Mouse (Mus musculus) stomach, postnatal 0 days (tissue): ENCODE data around the gene Fosl2. TPM values are rescaled to one million over a fixed set of nuclear protein-coding genes. Genes with fewer than 3 reads are reported as not detected.

ENCODE experiments used
- ATAC-seq: fragments of 200-750 bp; cut with Nextera tagmentation; 2 replicates; pipeline ENCODE4 v1.8.0; 2017; ENCODE audit not compliant: low FRiP score, low TSS enrichment
- DNase-seq: peaks from one replicate; pipeline ENCODE4 v3.0.0-alpha.2; 2016; ENCODE audit warnings: low spot score
- H3K27ac ChIP-seq: fragments of 300-500 bp; sonication (generic); replicated peaks from 2 replicates; pipeline ENCODE4 v1.5.1; 2014; ENCODE audit warnings: mild to moderate bottlenecking, control low read depth
- H3K27me3 ChIP-seq: fragments of 300-500 bp; sonication (generic); 2 replicates; pipeline ENCODE4 v1.6.1; 2014; ENCODE audit warnings: low read length; ENCODE audit not compliant: control insufficient read depth, insufficient read depth
- H3K36me3 ChIP-seq: fragments of 300-500 bp; sonication (generic); 2 replicates; pipeline ENCODE4 v1.6.1; 2014; ENCODE audit warnings: low read length, mixed read lengths; ENCODE audit not compliant: control insufficient read depth, insufficient read depth
- H3K4me1 ChIP-seq: fragments of 300-500 bp; sonication (generic); replicated peaks from 2 replicates; pipeline ENCODE4 v1.6.1; 2014; ENCODE audit warnings: antibody characterized with exemption; ENCODE audit not compliant: control insufficient read depth, insufficient read depth
- H3K4me2 ChIP-seq: fragments of 300-500 bp; sonication (generic); replicated peaks from 2 replicates; pipeline ENCODE4 v1.6.1; 2014; ENCODE audit warnings: low read depth, mild to moderate bottlenecking, control low read depth, moderate library complexity
- H3K4me3 ChIP-seq: fragments of 300-500 bp; sonication (generic); 2 replicates; pipeline ENCODE4 v1.5.1; 2014; ENCODE audit warnings: low read depth, low read length, control low read depth
- H3K9ac ChIP-seq: fragments of 300-500 bp; sonication (generic); 2 replicates; pipeline ENCODE4 v1.6.1; 2014; ENCODE audit warnings: mild to moderate bottlenecking, low read length, control low read depth, mixed read lengths
- H3K9me3 ChIP-seq: fragments of 300-500 bp; sonication (generic); 2 replicates; pipeline ENCODE4 v1.6.1; 2016; ENCODE audit warnings: low read length; ENCODE audit not compliant: control insufficient read depth
- CTCF ChIP-seq: IDR thresholded peaks from 2 replicates; pipeline ENCODE4 v1.5.1; 2016; ENCODE audit warnings: antibody characterized with exemption, low read depth, mild to moderate bottlenecking, moderate library complexity
- EP300 ChIP-seq: optimal IDR thresholded peaks from 2 replicates; pipeline ENCODE3; 2016; ENCODE audit warnings: antibody characterized with exemption
- WGBS: fragments of 180-500 bp; shearing (Covaris S2); extraction: QIAGEN DNeasy Blood & Tissue Kit; methylation state at CpG from one replicate; pipeline ENCODE4 v1.1.7; 2014; 5-methylcytosine and 5-hydroxymethylcytosine counted together
- polyA plus RNA-seq: library from polyadenylated mRNA; unstranded; fragments of >200 nt; fragmentation: Nextera tagmentation; extraction: Ambion mirVana; gene quantifications from 2 replicates; pipeline ENCODE4 v1.2.1, GENCODE M21; 2015

Gene Fosl2
- polyA plus RNA-seq, 1 experiment from 2014 or later, result 10.5 TPM

DNA sequence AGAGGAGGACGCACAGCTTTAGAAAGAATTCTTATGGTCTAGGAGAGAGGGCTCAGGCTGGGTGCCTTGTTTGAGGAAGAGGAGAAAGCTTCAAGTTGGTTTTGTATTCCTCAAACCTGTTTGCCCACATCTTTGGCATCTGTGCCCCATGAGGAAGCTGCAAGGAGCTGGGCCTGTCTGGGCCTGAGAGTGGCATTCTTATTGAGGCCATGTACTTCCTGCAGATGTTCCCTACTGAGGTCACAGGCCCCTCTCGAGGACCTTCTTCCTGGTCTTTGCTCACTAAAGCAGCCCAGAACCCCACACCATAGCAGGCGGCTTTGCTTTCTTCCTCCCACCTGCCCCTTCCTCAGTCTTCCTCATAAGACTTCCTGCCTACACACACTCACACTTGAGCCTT, 63.5 kb downstream of the Fosl2 start:
- TF ChIP-seq CTCF (no peak), EP300 (no peak)
- no peaks in the 10 kb centered on the region for H3K4me1 ChIP-seq
- DNase-seq (no peak), ATAC-seq (no peak)
- H3K4me2 ChIP-seq, result no peak overlapping the region
- no peaks in the 10 kb centered on the region for H3K9me3 ChIP-seq
- WGBS, result 45% methylated on average over 3 of the region's 3 CpGs
- no peaks in the 10 kb centered on the region for H3K27me3 ChIP-seq
- no peak overlapping the region for H3K9ac ChIP-seq
- H3K4me3 ChIP-seq, result no peak overlapping the region
- H3K36me3 ChIP-seq, result no peaks in the 10 kb centered on the region
- peak overlapping the region; percentile 82 for H3K27ac ChIP-seq

DNA sequence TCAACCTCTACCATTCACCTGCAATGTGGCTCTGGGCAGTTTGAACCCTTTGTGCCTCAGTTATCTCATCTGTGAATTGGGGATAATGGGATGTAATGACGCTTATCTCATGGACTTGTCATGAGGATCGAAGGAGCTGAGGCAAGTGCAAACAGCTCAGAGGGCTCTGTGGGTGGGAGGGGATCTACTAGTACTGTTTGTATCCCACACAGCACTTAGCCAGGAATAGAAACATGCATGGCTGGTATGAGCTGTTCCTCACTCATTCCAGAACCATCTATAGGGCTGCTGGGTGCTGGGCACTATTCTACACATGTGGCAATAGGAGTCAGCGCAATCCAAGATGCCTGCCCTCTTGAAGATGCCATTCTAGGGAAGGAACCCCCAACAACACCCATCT, 64.0 kb downstream of the Fosl2 start:
- no peak overlapping the region for H3K9ac ChIP-seq
- H3K36me3 ChIP-seq, result no peaks in the 10 kb centered on the region
- TF ChIP-seq CTCF, result no peak
- TF ChIP-seq EP300, result no peak
- no peaks in the 10 kb centered on the region for H3K4me1 ChIP-seq
- H3K4me3 ChIP-seq, result no peak overlapping the region
- 77% methylated on average over 3 of the region's 3 CpGs for WGBS
- no peaks in the 10 kb centered on the region for H3K9me3 ChIP-seq
- ATAC-seq (no peak), DNase-seq (no peak)
- no peaks in the 10 kb centered on the region for H3K27me3 ChIP-seq
- H3K27ac ChIP-seq, result peak overlapping the region; percentile 71
- H3K4me2 ChIP-seq, result no peak overlapping the region

DNA sequence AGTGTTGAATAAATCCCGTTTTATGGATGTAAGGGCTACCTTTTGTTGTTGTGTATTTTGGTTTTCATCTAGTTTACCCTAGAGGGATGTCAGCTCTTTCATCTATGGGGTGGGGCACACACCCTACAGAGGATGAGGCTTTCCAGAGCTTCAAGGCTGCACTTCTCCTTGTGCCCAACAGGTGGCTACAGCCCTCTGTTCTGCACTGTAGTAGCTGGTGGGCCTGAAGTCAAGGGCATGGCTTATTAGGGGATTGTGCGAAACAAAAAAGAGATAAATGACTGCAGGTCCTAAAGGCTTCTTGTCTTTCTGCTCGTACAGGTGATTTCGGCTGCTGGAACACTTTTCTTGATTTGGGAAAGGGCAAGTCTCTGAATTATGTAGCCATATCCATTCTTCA, 69.1 kb downstream of the Fosl2 start:
- Histone ChIP-seq H3K9me3 (no peaks in the 10 kb centered on the region), H3K27me3 (no peaks in the 10 kb centered on the region), H3K27ac (no peak overlapping the region), H3K36me3 (no peaks in the 10 kb centered on the region), H3K4me1 (no peaks in the 10 kb centered on the region), H3K4me3 (no peak overlapping the region), H3K9ac (no peak overlapping the region), H3K4me2 (no peak overlapping the region)
- TF ChIP-seq EP300, result no peak
- TF ChIP-seq CTCF, result peak; percentile 74
- WGBS, result 66% methylated on average over 4 of the region's 4 CpGs
- DNase-seq (no peak), ATAC-seq (no peak)

DNA sequence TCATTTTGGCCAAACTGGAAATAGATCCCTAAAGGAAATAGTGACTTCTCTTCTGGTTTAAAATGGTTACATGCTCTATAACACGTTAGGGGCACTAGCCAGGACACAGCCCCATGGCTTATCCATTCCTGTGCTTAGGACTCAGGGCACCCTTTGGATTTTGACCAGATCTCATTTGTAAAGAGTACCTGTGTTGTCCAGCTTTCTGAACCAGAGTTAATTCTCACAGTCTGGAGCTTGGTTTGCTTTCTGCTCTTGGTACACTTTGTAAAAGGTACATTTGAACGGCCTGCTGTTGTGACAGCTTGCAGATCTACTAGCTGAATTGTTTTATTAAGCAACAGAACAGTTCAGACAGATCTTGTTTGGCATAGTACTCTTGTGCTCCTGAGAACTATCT, 71.1 kb downstream of the Fosl2 start:
- Histone ChIP-seq H3K36me3 (no peaks in the 10 kb centered on the region), H3K4me3 (no peak overlapping the region), H3K4me2 (no peak overlapping the region), H3K4me1 (no peaks in the 10 kb centered on the region), H3K9me3 (no peaks in the 10 kb centered on the region), H3K9ac (no peak overlapping the region), H3K27me3 (no peaks in the 10 kb centered on the region), H3K27ac (no peak overlapping the region)
- ATAC-seq, result no peak
- 64% methylated on average over 2 of the region's 2 CpGs for WGBS
- DNase-seq, result no peak
- TF ChIP-seq CTCF (no peak), EP300 (no peak)

Other genes with a start within 250 kb of the Fosl2 start
- gene Plb1, start 96.9 kb downstream of the Fosl2 start, polyA plus RNA-seq, result 14.1 and 14.6 TPM in 2 replicates